In genomic region chr3:122071769-122072168, GRCm38 (mm10) we compare ENCODE assay signal across 27 mouse cellular contexts. TPM values are rescaled to one million over a fixed set of nuclear protein-coding genes. Genes with fewer than 3 reads are reported as not detected.
A peak's percentile ranks its signal among the peaks of the same experiment; 100 is the strongest.
DNase-seq lines count a peak whose midpoint lies in the region; ATAC-seq and TF ChIP-seq lines count a peak whose summit lies in the region.
"Had no signal": no experiment of that assay in that cellular context is flagged by ENCODE, and none has a peak within 500 bp of the region (broad histone marks: within the 10 kb centered on the region; RNA-seq: fewer than 3 reads in every experiment).

No protein-coding gene starts in this region.

- no peak for TF ChIP-seq CTCF in kidney, postnatal 0 days (IDR thresholded peaks at IDR 0.05; ENCODE audit: low read depth)

- no peak overlapping the region for H3K27ac ChIP-seq in intestine, embryonic 15.5 days
- H3K27ac ChIP-seq in intestine, embryonic 16.5 days (ENCODE audit: low read length) = no peak overlapping the region
- H3K27ac ChIP-seq in kidney, postnatal 0 days = peak overlapping the region; percentile 93
- no peak overlapping the region for H3K27ac ChIP-seq in liver, embryonic 12.5 days
- H3K27ac ChIP-seq: forebrain, embryonic 12.5 days; hindbrain, embryonic 12.5 days; limb, embryonic 10.5 days; midbrain, embryonic 13.5 days had no signal

- peak; percentile 63 for ATAC-seq in intestine, embryonic 15.5 days
- ATAC-seq in intestine, embryonic 16.5 days = peak; percentile 49; the same call in 1 of the 2 replicates
- ATAC-seq in kidney, postnatal 0 days (replicated peaks; ENCODE audit: low FRiP score, low read depth) = no peak
- 0 out of 2 replicates have a peak, but pooled peaks have one; percentile 41 for ATAC-seq in liver, embryonic 12.5 days
- ATAC-seq in megakaryocyte-erythroid progenitor cell, adult 5-6 weeks (replicated peaks; ENCODE audit: low FRiP score, low TSS enrichment, poor library complexity, severe bottlenecking) = no peak
- ATAC-seq: forebrain, postnatal 0 days; hindbrain, postnatal 0 days; midbrain, embryonic 13.5 days had no signal

- H3K4me1 ChIP-seq in intestine, embryonic 15.5 days (replicated peaks) = peaks cover 21% of the 10 kb centered on the region
- peaks cover 20% of the 10 kb centered on the region for H3K4me1 ChIP-seq in intestine, embryonic 16.5 days (ENCODE audit: control insufficient read depth, insufficient read depth, low read length)
- H3K4me1 ChIP-seq in kidney, postnatal 0 days (replicated peaks; ENCODE audit: insufficient read depth, low read length) = peaks cover 27% of the 10 kb centered on the region
- 0 out of 2 replicates have a peak, but pooled peaks cover 15% of the 10 kb centered on the region for H3K4me1 ChIP-seq in liver, embryonic 12.5 days
- H3K4me1 ChIP-seq: forebrain, embryonic 12.5 days; midbrain, embryonic 13.5 days had no signal

- H3K9ac ChIP-seq in intestine, embryonic 15.5 days = no peak overlapping the region
- H3K9ac ChIP-seq in intestine, embryonic 16.5 days (ENCODE audit: low read depth, low read length) = no peak overlapping the region
- no peak overlapping the region for H3K9ac ChIP-seq in kidney, postnatal 0 days (ENCODE audit: low read depth, low read length)
- no peak overlapping the region for H3K9ac ChIP-seq in liver, embryonic 12.5 days
- H3K9ac ChIP-seq: forebrain, embryonic 12.5 days; forebrain, postnatal 0 days; hindbrain, embryonic 12.5 days; limb, embryonic 15.5 days; midbrain, embryonic 13.5 days; neural tube, embryonic 13.5 days had no signal

- no peak overlapping the region for H3K4me3 ChIP-seq in intestine, embryonic 15.5 days (replicated peaks)
- no peak overlapping the region for H3K4me3 ChIP-seq in intestine, embryonic 16.5 days (ENCODE audit: low read length)
- no peak overlapping the region for H3K4me3 ChIP-seq in kidney, postnatal 0 days (replicated peaks; ENCODE audit: low read depth, low read length)
- no peak overlapping the region for H3K4me3 ChIP-seq in liver, embryonic 12.5 days
- H3K4me3 ChIP-seq: erythroblast, embryonic 14.5 days; forebrain, embryonic 12.5 days; hindbrain, embryonic 12.5 days; layer of hippocampus, adult 2 months; limb, embryonic 10.5 days; limb, embryonic 15.5 days; megakaryocyte, embryonic 14.5 days; midbrain, embryonic 13.5 days; neural tube, embryonic 13.5 days had no signal

- 83% methylated on average over 10 of the region's 10 CpGs for WGBS in intestine, embryonic 15.5 days
- WGBS in intestine, embryonic 16.5 days = 78% methylated on average over 10 of the region's 10 CpGs
- 85% methylated on average over 10 of the region's 10 CpGs for WGBS in kidney, postnatal 0 days
- 77% methylated on average over 10 of the region's 10 CpGs for WGBS in liver, embryonic 12.5 days (ENCODE audit: insufficient replicate concordance)

- no peak overlapping the region for H3K4me2 ChIP-seq in intestine, embryonic 15.5 days (replicated peaks)
- H3K4me2 ChIP-seq in intestine, embryonic 16.5 days (ENCODE audit: low read depth, low read length) = no peak overlapping the region
- no peak overlapping the region for H3K4me2 ChIP-seq in kidney, postnatal 0 days (ENCODE audit: low read length)
- H3K4me2 ChIP-seq in liver, embryonic 12.5 days = no peak overlapping the region
- H3K4me2 ChIP-seq: forebrain, embryonic 12.5 days; hindbrain, embryonic 12.5 days; limb, embryonic 15.5 days; midbrain, embryonic 13.5 days; neural tube, embryonic 13.5 days had no signal

- H3K36me3 ChIP-seq in intestine, embryonic 15.5 days = no peaks in the 10 kb centered on the region
- H3K36me3 ChIP-seq in intestine, embryonic 16.5 days (ENCODE audit: control insufficient read depth, insufficient read depth, low read length) = no peaks in the 10 kb centered on the region
- H3K36me3 ChIP-seq in kidney, postnatal 0 days (ENCODE audit: insufficient read depth, low read length) = no peaks in the 10 kb centered on the region
- H3K36me3 ChIP-seq in liver, embryonic 12.5 days = no peaks in the 10 kb centered on the region
- H3K36me3 ChIP-seq: forebrain, embryonic 12.5 days; hindbrain, embryonic 12.5 days; limb, embryonic 10.5 days; limb, embryonic 15.5 days; midbrain, embryonic 13.5 days; neural tube, embryonic 13.5 days had no signal

- no peaks in the 10 kb centered on the region for H3K27me3 ChIP-seq in intestine, embryonic 15.5 days (replicated peaks)
- no peaks in the 10 kb centered on the region for H3K27me3 ChIP-seq in intestine, embryonic 16.5 days (replicated peaks; ENCODE audit: control insufficient read depth, insufficient read depth, low read length)
- H3K27me3 ChIP-seq in kidney, postnatal 0 days (ENCODE audit: insufficient read depth, low read length) = no peaks in the 10 kb centered on the region
- no peaks in the 10 kb centered on the region for H3K27me3 ChIP-seq in liver, embryonic 12.5 days (replicated peaks)
- H3K27me3 ChIP-seq: limb, embryonic 15.5 days; neural tube, embryonic 13.5 days had no signal

- DNase-seq in kidney, postnatal 0 days (ENCODE audit: low spot score) = no peak
- no peak for DNase-seq in adrenal gland, postnatal 14 days
- DNase-seq in left cerebral cortex, adult 11 months (ENCODE audit: low spot score) = no peak
- DNase-seq in lung, postnatal 4 days = no peak
- DNase-seq: adrenal gland, postnatal 36 days; B cell, adult 2 months; cerebellum, adult 18-20 months; cerebellum, postnatal 14 days; forebrain, postnatal 0 days; gastrocnemius, postnatal 10 days; heart, postnatal 36 days; lung, postnatal 36 days; right cerebral cortex, postnatal 4 days had no signal

- no peaks in the 10 kb centered on the region for H3K9me3 ChIP-seq in intestine, embryonic 15.5 days
- no peaks in the 10 kb centered on the region for H3K9me3 ChIP-seq in intestine, embryonic 16.5 days (ENCODE audit: control insufficient read depth, low read length)
- H3K9me3 ChIP-seq in kidney, postnatal 0 days (replicated peaks; ENCODE audit: low read length) = no peaks in the 10 kb centered on the region
- no peaks in the 10 kb centered on the region for H3K9me3 ChIP-seq in liver, embryonic 12.5 days (replicated peaks)
- H3K9me3 ChIP-seq: forebrain, embryonic 12.5 days; hindbrain, embryonic 12.5 days; limb, embryonic 10.5 days; limb, embryonic 15.5 days; midbrain, embryonic 13.5 days; neural tube, embryonic 13.5 days had no signal

RNA-seq across cellular contexts. Expression of gene Abca4, which starts 27.5 kb away (rescaled TPM):
- 0.86 and 1.1 TPM in 2 replicates for polyA plus RNA-seq in intestine, embryonic 15.5 days (2015; fragmentation: Nextera tagmentation; extraction: Ambion mirVana)
- 0.70 and 0.83 TPM in 2 replicates for polyA plus RNA-seq in intestine, embryonic 16.5 days (2015; fragmentation: Nextera tagmentation; extraction: Ambion mirVana)
- polyA plus RNA-seq in kidney, postnatal 0 days (2015; fragmentation: Nextera tagmentation; extraction: Ambion mirVana) = 1.0 and 1.2 TPM in 2 replicates
- 1.2 and 1.3 TPM in 2 replicates for polyA plus RNA-seq in liver, embryonic 12.5 days (2016; fragmentation: Nextera tagmentation; extraction: Ambion mirVana)
- not detected in 2 replicates for total RNA-seq in megakaryocyte-erythroid progenitor cell, adult 5-6 weeks (2014; fragmentation: Nextera tagmentation)
- total RNA-seq in megakaryocyte-erythroid progenitor cell, adult 5-6 weeks (2017) = 0.15 TPM in 1 of 2 replicates, not detected in the other
- total RNA-seq in adrenal gland, postnatal 14 days (2021) = 2.3 and 3.5 TPM in 2 replicates

Comparison
In these comparisons a context has a peak if more than half of its experiments do, and no peak if none do; other contexts are left out.
1. ATAC-seq: peak in intestine, embryonic 15.5 days (single experiment), intestine, embryonic 16.5 days (single experiment) and liver, embryonic 12.5 days (single experiment); none in kidney, postnatal 0 days (single experiment) and megakaryocyte-erythroid progenitor cell, adult 5-6 weeks (single experiment).